Mouse (Mus musculus): ENCODE data around the gene Lrrc4c.

Gene Lrrc4c

GRCm38 (mm10) chr2:96853797-96854196, 535.8 kb downstream of the Lrrc4c start:
- DNase-seq (ENCODE audit: low spot score in 2 of 2): no peak

GRCm38 (mm10) chr2:96876062-96876461, 558.1 kb downstream of the Lrrc4c start:
- DNase-seq (ENCODE audit: low spot score in 2 of 2): no peak

- DNase-seq (ENCODE audit: low spot score in 2 of 2): no peak
Observed at GRCm38 (mm10) chr2:96949531-96949930, 631.6 kb downstream of the Lrrc4c start.

DNA sequence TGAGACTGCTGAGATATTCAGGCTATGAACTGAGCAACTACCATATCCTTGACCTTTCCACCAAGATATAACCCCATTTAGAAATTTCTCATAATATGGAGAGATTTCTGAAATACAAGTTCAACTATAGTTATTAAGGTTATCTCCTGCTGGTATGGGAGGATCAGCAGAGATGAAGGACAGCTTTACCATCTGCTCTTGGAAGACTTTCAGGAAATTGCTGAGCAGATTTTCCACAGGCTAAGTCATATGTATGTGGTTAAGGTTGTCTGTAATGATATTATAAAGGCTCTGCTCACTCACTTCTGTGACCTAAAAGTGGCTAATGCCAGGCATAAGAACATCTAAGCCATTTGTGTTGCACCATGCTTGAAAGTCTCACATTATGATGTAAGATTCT, 681.6 kb downstream of the Lrrc4c start:
- no peak for DNase-seq (ENCODE audit: low spot score in 2 of 2)

- DNase-seq (ENCODE audit: low spot score in 2 of 2): no peak
Observed at GRCm38 (mm10) chr2:97018319-97018718, 700.4 kb downstream of the Lrrc4c start.

DNA sequence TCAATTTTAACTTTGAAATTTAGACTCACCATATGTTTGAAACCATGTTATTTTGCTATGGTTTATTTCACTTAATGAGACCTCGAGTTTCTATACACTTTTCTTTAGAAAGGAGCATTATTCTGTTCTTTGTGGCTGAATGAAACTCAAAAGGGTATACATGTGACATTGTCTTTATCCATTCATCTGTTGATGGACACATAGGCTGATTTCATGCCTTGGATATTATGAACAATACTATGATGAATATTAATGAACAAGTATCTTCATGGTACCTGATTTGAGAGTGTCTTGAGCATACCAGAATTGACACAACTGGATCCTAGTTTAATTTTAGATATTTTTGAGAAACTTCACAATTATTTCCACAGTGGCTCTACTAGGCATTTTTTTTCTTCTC, 709.0 kb downstream of the Lrrc4c start:
- no peak for DNase-seq (ENCODE audit: low spot score in 2 of 2)

DNA sequence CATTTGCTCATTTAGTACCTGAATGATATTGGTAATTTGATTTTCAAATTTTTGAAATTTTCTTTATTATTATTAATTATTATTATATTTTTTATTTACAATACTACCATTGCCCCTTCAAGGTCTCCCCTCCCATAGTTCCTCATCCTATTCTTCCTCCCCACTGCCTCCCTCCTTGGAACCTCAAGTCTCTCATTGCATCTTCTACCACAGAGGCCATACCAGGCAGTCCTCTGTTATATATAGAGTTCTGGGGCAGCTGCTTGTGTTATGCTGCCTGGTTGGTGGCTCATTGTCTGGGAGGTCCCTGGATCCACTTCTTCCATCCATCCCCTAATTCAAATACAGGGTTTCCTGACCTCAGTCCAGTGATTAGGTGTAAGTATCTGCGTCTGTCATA, 709.6 kb downstream of the Lrrc4c start:
- DNase-seq (ENCODE audit: low spot score in 2 of 2): no peak

GRCm38 (mm10) chr2:97036401-97036800, 718.4 kb downstream of the Lrrc4c start:
- no peak for DNase-seq (ENCODE audit: low spot score in 2 of 2)

DNA sequence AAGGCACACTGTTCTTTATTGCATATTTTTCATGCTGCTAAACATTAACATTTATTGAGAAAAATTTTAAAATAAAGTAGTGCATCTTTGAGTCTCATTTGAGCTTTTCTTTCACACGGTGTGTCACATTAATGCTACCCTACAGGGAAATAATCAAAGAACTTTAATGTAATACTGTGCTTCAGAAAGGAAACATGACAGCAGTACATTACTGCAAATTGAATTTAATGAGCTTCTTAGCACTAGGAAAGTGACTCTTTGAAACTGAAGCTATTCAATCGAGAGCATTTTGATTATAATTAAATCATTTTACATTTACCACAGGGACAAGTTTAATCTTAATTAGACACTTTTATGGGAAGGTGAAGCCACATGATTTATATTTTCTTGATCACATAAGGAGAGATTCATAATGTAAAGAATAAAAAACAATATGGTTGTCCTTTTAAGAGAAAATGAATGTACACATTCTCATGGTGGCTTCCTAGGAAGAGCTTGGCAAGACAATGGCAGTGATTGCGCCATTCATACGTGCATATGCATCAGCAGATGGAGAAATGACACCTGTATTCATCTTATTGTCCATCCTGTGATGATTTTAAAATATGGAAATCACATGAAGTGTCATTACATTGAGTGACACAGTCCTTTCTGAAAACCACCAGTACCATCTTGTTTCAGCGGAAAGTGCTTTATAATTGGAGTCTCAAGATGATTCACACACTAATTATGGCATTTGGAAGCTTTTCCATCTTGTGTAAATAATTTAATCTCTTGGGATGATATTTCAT, 719.2 kb downstream of the Lrrc4c start:
- DNase-seq (ENCODE audit: low spot score in 2 of 2): no peak

- DNase-seq (ENCODE audit: low spot score in 2 of 2): no peak
Observed at GRCm38 (mm10) chr2:97044016-97044415, 726.0 kb downstream of the Lrrc4c start.

GRCm38 (mm10) chr2:97045628-97046027, 727.7 kb downstream of the Lrrc4c start:
- DNase-seq (ENCODE audit: low spot score in 2 of 2): no peak

DNA sequence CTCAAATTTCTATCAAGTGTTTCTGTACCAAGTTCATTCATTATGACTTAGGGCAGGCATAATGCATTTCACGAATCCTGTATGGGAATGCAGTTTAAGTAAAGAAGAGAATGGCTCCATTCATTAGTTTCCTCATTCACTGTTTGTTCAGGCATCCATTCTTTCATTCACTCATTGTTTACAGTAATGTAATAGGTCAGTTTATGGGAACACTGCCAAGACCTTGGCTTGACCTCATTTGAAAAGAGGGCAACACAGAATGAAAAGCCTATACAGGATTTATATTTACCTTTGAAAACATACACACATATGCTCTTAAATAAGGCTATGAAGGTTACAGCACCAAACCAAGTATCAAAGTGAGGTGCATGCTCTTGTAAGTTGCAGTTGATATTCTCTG, 762.2 kb downstream of the Lrrc4c start:
- no peak for DNase-seq (ENCODE audit: low spot score in 2 of 2)

DNA sequence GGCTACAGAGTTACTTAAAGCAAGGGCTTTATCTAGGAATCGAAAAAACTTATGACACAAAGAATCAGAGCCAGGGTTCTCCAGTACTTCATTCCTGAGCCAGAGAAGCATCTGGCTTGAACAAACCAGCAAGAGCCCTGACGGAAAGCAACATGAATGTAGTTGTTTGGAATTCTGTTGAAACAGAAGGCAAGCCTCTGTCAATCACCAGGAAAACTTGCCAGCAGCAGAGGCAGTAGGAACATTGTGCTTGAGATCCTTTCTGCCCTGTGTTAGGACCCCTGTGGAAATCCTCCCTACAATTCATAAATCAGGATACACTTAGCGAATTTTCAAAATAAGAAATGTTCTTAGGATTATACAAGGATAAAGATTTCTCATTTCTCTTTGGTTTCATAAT, 780.0 kb downstream of the Lrrc4c start:
- no peak for DNase-seq (ENCODE audit: low spot score in 2 of 2)

- no peak for DNase-seq (ENCODE audit: low spot score in 2 of 2)
Observed at GRCm38 (mm10) chr2:97103398-97104162, 785.6 kb downstream of the Lrrc4c start.

DNA sequence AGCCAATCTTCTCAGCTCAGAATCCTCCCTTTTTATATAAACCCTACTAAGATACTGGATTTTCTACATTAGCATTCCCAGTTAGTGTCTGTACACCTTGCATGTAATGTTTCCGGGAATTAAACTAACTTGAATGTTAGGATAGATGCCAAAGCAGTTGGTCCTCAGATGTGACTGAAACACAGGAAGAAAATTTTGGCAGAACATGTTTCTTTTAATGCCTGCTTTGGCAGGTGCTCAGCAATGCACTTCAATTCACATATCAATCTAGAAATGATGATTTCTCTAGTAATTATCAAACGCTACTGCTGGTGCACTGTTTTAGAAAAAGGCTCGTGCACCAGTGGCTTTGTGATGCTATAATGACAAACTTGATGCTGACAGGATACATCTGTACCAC, 806.3 kb downstream of the Lrrc4c start:
- no peak for DNase-seq (ENCODE audit: low spot score in 2 of 2)

DNA sequence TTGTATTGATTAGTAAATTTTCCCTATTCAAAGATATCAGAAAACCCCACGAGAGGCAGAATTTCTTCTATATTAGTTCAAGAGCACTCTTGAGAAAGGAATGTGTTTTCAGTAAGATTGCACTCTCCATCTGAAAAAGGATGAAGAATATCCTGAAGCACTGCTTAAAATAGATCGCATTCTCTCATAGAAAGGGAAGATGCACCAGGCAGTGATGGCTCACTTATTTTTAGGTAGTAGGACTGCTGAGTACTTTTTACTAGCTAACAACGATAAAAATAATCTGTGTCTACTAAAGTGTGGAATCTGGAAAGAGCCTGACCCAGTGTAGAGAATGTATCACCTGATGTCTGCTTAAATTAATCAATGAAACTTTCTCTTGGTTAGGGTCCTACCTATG, 820.5 kb downstream of the Lrrc4c start:
- DNase-seq (ENCODE audit: low spot score in 2 of 2): no peak

DNA sequence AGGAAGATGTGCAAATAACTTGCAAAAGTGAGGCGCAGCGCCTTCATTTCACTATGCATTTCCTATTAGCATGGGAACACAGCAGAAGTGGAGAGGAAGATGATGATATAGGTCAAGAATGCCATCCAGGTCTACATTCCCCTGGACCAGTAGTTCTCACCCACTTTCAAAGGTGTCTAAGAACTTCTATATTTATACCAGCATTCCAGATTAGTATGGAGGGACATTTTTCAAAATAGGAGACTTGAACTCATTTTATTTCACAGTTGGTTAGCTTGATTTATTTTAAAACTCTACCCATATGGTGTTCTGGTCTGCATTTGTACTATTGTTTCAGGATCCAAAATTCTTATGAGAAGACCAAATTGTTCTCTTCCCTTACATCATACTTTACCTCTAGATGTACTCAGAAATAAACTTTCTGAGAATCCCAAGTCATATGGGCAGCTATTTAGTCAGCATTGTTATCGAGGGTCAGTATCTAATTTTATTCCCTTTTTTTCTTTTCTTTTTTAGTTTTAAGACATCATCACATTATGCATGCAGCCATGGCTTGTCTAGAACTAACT, 833.7 kb downstream of the Lrrc4c start:
- no peak for DNase-seq (ENCODE audit: low spot score in 2 of 2)

GRCm38 (mm10) chr2:97165745-97166144, 847.8 kb downstream of the Lrrc4c start:
- no peak for DNase-seq (ENCODE audit: low spot score in 2 of 2)

DNA sequence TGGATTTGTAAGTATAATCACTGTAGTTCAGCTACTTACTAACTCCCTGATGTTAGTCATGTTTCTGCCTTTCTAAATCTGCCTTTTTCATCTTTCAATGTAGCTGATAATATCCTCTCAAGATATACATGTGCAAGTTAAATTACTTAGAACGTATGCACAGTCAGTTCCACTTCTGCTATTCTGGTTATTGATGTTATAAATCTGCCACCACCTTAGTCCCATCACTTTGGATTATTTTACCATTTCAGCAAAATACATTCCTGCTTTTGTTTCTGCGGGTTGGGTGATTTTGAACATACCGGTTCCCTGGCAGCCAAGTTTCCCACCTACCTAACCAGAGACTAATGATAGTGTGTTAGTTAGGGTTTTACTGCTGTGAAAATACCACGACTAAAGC, 860.4 kb downstream of the Lrrc4c start:
- DNase-seq (ENCODE audit: low spot score in 2 of 2): no peak

GRCm38 (mm10) chr2:97196968-97197606, 879.1 kb downstream of the Lrrc4c start:
- no peak for DNase-seq (ENCODE audit: low spot score in 2 of 2)

GRCm38 (mm10) chr2:97232966-97233365, 915.0 kb downstream of the Lrrc4c start:
- DNase-seq (ENCODE audit: low spot score in 2 of 2): no peak

DNA sequence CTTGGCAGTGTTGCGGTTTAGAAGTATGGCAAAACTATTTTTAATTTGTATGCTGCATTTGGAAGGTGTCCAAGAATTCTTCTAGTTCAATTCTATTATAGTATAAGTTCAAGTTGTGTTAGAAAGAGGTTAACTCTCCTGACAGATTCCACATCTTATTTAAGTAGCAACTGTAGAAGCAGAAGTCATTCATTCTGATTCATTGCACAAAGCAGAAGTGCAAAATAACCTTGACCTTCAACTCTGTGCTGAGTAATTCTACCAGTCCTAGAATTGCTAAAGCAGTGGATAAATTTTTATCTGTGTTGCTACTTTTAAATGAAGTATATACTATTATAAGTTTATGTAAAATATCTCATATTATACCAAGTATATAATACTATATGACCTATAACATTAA, 916.1 kb downstream of the Lrrc4c start:
- no peak for DNase-seq (ENCODE audit: low spot score in 2 of 2)

Measured in frontal cortex, postnatal 25 days (tissue).